Mouse (Mus musculus): ENCODE measurements around the gene Cln5. TPM values are rescaled to one million over a fixed set of nuclear protein-coding genes. Genes with fewer than 3 reads are reported as not detected.

The Cln5 gene
- polyA plus RNA-seq, 1 experiment from 2014 or later: 32.7 TPM

GRCm38 (mm10) chr14:103075166-103075565, 5.2 kb downstream of the Cln5 start:
- H3K4me3 ChIP-seq (replicated peaks; ENCODE audit: low read depth, low read length): no peak overlapping the region
- H3K36me3 ChIP-seq (ENCODE audit: insufficient read depth, low read length): peaks cover 27% of the 10 kb centered on the region; the same call in 1 of the 2 replicates
- no peaks in the 10 kb centered on the region for H3K27me3 ChIP-seq (ENCODE audit: insufficient read depth, low read length)
- DNase-seq (ENCODE audit: low spot score): no peak
- no peak overlapping the region for H3K27ac ChIP-seq
- no peak overlapping the region for H3K4me2 ChIP-seq (ENCODE audit: low read length)
- no peak for ATAC-seq (replicated peaks; ENCODE audit: low FRiP score, low read depth)
- H3K9me3 ChIP-seq (replicated peaks; ENCODE audit: low read length): no peaks in the 10 kb centered on the region
- H3K9ac ChIP-seq (ENCODE audit: low read depth, low read length): no peak overlapping the region
- TF ChIP-seq CTCF (IDR thresholded peaks at IDR 0.05; ENCODE audit: low read depth): no peak
- no peaks in the 10 kb centered on the region for H3K4me1 ChIP-seq (replicated peaks; ENCODE audit: insufficient read depth, low read length)
- 87% methylated on average over 7 of the region's 7 CpGs for WGBS

- 89% methylated on average over 9 of the region's 9 CpGs for WGBS
- H3K9ac ChIP-seq (ENCODE audit: low read depth, low read length): no peak overlapping the region
- H3K27ac ChIP-seq: no peak overlapping the region
- no peaks in the 10 kb centered on the region for H3K27me3 ChIP-seq (ENCODE audit: insufficient read depth, low read length)
- no peak overlapping the region for H3K4me3 ChIP-seq (replicated peaks; ENCODE audit: low read depth, low read length)
- H3K4me1 ChIP-seq (replicated peaks; ENCODE audit: insufficient read depth, low read length): no peaks in the 10 kb centered on the region
- DNase-seq (ENCODE audit: low spot score) (no peak), ATAC-seq (replicated peaks; ENCODE audit: low FRiP score, low read depth) (no peak)
- no peak for TF ChIP-seq CTCF (IDR thresholded peaks at IDR 0.05; ENCODE audit: low read depth)
- H3K9me3 ChIP-seq (replicated peaks; ENCODE audit: low read length): no peaks in the 10 kb centered on the region
- no peak overlapping the region for H3K4me2 ChIP-seq (ENCODE audit: low read length)
- H3K36me3 ChIP-seq (ENCODE audit: insufficient read depth, low read length): peaks cover 26% of the 10 kb centered on the region; the same call in 1 of the 2 replicates
Measured at GRCm38 (mm10) chr14:103077272-103078005, 7.4 kb downstream of the Cln5 start.

DNA sequence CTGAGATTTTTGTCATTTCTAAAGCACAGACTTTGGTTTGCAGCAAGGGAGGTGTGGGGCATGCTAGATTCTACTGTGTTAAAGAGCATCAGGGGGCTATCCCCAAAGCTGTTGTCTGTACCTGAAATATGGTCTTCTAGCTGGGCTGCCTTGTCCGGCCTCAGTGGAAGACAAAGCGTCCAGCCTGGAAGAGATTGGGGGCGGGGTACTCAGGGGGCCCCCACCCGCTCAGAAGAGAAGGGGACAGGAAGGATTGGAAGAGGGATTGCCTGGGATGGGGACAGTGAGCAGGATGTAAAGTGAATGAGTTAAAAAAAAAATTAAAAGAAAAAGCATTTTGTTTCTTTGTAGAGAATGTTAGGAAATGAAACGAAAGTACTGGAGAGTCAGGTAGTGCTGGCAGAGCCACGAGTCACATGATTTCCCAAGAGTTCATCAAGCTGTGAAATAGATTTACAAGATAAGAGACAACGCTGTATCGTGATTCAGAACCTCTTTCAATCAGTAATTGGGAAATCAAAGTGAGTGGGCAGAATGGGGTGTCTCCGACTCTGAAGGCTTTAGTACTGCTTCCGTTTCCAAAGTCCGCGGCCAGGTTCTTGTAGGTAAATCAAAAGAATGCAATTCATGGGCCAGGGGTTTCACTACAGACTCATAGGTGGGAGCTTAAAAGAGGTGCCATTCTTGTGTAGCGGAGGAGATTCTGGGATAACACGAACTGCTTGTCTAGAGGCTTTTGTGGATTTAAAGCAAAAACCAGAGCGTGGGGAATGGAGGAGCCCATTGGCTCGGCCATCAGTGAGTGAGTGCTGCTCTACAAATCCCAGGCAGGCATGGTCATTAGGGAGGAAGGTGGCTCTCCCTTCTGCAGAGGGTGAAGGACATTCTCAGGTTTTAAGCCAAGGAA, 8.2 kb downstream of the Cln5 start:
- no peak for DNase-seq (ENCODE audit: low spot score)
- TF ChIP-seq CTCF (IDR thresholded peaks at IDR 0.05; ENCODE audit: low read depth): no peak
- Histone ChIP-seq H3K27me3 (ENCODE audit: insufficient read depth, low read length) (no peaks in the 10 kb centered on the region), H3K27ac (no peak overlapping the region), H3K9ac (ENCODE audit: low read depth, low read length) (no peak overlapping the region), H3K4me2 (ENCODE audit: low read length) (no peak overlapping the region), H3K36me3 (ENCODE audit: insufficient read depth, low read length) (peaks cover 26% of the 10 kb centered on the region), H3K4me3 (replicated peaks; ENCODE audit: low read depth, low read length) (no peak overlapping the region), H3K9me3 (replicated peaks; ENCODE audit: low read length) (no peaks in the 10 kb centered on the region), H3K4me1 (replicated peaks; ENCODE audit: insufficient read depth, low read length) (no peaks in the 10 kb centered on the region)
- ATAC-seq (replicated peaks; ENCODE audit: low FRiP score, low read depth): no peak
- WGBS: 85% methylated on average over 16 of the region's 16 CpGs

DNA sequence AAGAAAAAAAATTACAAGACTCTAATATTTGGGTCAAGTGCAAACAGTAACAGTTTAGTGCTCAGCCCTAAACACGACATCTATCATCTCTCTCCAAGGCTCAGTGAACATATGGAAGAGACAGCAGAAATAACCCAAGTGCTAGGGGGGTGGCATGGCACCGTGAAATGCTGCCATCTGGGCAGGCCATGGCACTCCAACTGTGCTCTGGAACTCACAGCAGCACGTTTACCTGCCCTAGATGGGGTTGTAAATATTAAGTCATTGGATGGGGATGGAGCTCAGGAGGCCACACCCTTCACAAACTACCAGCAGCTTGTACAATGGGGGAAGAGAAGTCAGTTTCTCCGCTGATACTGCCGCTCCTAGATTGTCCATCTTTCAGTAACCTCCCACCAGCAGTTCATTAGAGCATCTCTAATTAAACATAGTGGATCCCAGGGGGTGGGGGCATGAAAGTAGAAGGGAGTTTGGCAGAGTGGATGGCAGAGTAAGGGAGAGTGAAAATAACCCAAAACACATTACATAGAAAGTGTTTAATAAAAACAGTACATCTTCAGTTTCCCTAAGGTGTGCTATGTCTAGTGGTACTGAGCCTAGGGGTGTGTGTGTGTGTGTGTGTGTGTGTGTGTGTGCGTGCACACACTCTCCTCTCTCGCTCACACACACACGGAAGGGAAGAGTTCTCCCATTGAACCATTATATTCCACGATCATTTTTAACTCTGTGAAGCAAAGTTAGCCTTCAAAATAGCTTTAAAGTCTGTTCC, 9.4 kb downstream of the Cln5 start:
- no peak for TF ChIP-seq CTCF (IDR thresholded peaks at IDR 0.05; ENCODE audit: low read depth)
- H3K27ac ChIP-seq: no peak overlapping the region
- H3K4me3 ChIP-seq (replicated peaks; ENCODE audit: low read depth, low read length): no peak overlapping the region
- DNase-seq (ENCODE audit: low spot score) (no peak), ATAC-seq (replicated peaks; ENCODE audit: low FRiP score, low read depth) (no peak)
- H3K4me2 ChIP-seq (ENCODE audit: low read length): no peak overlapping the region
- no peaks in the 10 kb centered on the region for H3K9me3 ChIP-seq (replicated peaks; ENCODE audit: low read length)
- peaks cover 26% of the 10 kb centered on the region for H3K36me3 ChIP-seq (ENCODE audit: insufficient read depth, low read length)
- no peaks in the 10 kb centered on the region for H3K4me1 ChIP-seq (replicated peaks; ENCODE audit: insufficient read depth, low read length)
- H3K27me3 ChIP-seq (ENCODE audit: insufficient read depth, low read length): no peaks in the 10 kb centered on the region
- whole genome bisulfite sequencing: 89% methylated on average over 9 of the region's 9 CpGs
- H3K9ac ChIP-seq (ENCODE audit: low read depth, low read length): no peak overlapping the region

- H3K4me3 ChIP-seq (replicated peaks; ENCODE audit: low read depth, low read length): no peak overlapping the region
- no peak overlapping the region for H3K4me2 ChIP-seq (ENCODE audit: low read length)
- H3K9ac ChIP-seq (ENCODE audit: low read depth, low read length): no peak overlapping the region
- no peaks in the 10 kb centered on the region for H3K9me3 ChIP-seq (replicated peaks; ENCODE audit: low read length)
- ATAC-seq (replicated peaks; ENCODE audit: low FRiP score, low read depth): no peak
- no peak overlapping the region for H3K27ac ChIP-seq
- H3K4me1 ChIP-seq (replicated peaks; ENCODE audit: insufficient read depth, low read length): no peaks in the 10 kb centered on the region
- 67% methylated on average over 1 of the region's 1 CpGs for WGBS
- no peaks in the 10 kb centered on the region for H3K27me3 ChIP-seq (ENCODE audit: insufficient read depth, low read length)
- no peak for DNase-seq (ENCODE audit: low spot score)
- H3K36me3 ChIP-seq (ENCODE audit: insufficient read depth, low read length): peaks cover 42% of the 10 kb centered on the region
- TF ChIP-seq CTCF (IDR thresholded peaks at IDR 0.05; ENCODE audit: low read depth): no peak
Measured at GRCm38 (mm10) chr14:103085840-103086533, 16.0 kb downstream of the Cln5 start.

All from kidney, postnatal 0 days (tissue).